Mouse (Mus musculus) spleen, postnatal 4 days (tissue): ENCODE measurements around the gene Nphs2.

ENCODE experiments used
- DNase-seq, 2 experiments: peaks; one replicate each; pipeline ENCODE4 v3.0.0; 2022; ENCODE audit warnings: low spot score in 2 of 2

Nphs2 gene

DNA sequence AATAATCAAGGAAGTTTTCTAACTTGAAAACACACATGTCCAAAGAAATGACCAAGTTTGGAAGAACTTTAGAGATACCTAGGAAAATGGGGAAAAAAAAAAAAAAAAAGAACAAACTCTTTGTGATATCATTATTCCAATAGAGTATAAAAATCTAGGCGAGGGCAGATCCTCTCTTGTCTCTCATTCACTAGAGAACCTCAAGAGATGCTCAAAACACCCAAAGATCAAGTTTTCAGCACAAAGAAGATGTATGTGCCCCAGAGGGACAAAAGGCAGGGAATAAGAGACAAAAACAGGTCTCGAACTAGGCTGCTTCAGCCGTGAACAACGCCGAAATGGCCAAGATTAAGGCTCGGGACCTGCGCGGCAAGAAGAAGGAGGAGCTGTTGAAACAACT lies 55.2 kb downstream of the Nphs2 start, which contains the start of gene Gm2000:
TSS of gene Gm2000 (plus strand) at position 301 of the 400 bp plus-strand sequence.
- DNase-seq = no peak
